Mouse (Mus musculus) adrenal gland, adult 18-20 months (tissue): ENCODE data around the gene Vmn2r57. TPM values are rescaled to one million over a fixed set of nuclear protein-coding genes. Genes with fewer than 3 reads are reported as not detected.
"Not testable (repeated sequence)": the region's sequence is repeated elsewhere in the genome, so short reads cannot be mapped to it uniquely, and the experiment has no call there.

ENCODE experiments used
- DNase-seq, 2 experiments: peaks; one replicate each; pipeline ENCODE4 v3.0.0; 2021 to 2022; ENCODE audit warnings: low spot score in 2 of 2
- long read RNA-seq, 2 experiments: library from polyadenylated mRNA; stranded (forward); transcript quantifications; one replicate each; pipeline ENCODE4 v2.0.0; 2021
- total RNA-seq, 2 experiments: library from RNA; stranded (reverse); gene quantifications; 1 replicate in 1 of 2; 2 replicates in 1 of 2; pipeline ENCODE4 v1.2.3; 2021

Vmn2r57 gene
- under 1 TPM; 0.19 to 0.23 TPM for total RNA-seq
- long read RNA-seq, experiment 1, result 0 reads
- long read RNA-seq, experiment 2, result 0 reads

DNA sequence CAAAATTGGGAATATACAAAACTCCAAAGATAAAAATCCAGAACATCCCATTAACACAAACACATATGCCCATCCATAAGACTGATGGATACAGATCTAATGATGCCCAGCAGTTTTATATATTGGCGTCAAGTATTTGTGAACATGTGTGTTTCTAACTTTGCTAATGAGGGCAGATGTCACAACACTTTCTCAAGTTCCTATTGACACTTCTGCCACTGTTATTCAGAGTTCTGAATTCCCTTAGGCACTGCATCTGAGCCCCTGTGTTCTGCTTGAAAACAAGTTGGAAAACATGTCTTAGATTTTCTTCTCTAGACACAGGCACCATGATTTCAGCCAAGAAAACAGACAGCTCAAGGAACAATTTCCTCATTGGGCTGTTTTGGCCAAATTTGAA, at the start of gene Vmn2r57:
Vmn2r57 (minus strand) TSS at position 101 of the 400 bp plus-strand sequence.
- DNase-seq, result not testable (repeated sequence)

DNA sequence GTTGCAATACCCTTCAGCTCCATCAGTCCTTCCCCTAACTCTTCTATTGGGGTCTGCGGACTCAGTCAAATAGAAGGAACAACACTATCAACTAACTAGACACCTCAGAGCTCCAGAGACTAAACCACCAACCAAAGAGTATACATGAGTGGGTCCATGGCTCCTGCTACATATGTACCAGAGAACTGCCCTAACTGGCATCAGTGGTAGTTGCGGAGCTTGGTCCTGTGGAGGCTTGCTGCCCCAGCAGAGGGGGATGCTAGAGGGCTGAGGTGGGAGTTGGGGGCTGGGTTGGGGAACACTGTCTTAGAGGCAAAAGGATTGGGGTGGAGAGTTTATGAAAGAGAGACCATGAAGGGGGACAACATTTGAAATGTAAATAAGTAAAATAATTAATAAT, 49.4 kb upstream of the Vmn2r57 start:
- DNase-seq, result no peak

DNA sequence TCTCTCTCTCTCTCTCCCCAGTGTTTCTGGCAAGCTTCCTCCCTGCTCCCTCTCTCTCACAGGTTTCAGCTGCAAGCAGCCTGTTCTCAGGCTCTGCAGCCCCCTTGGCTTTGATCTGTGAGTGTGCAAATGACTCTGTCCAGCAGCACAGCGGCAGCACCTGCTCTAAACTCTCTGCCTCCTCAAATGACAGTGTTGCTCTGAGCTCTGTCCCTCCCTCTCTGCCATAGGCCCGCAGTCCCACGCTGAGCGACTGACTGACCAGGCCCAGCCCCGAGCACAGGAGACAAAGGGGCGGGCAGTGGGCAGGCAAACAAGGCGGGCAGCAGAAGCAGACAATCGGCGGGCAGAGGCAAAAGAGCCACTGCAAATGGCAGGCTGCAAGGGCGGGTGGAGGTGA, 3.4 kb upstream of the Vmn2r57 start:
- DNase-seq, result no peak

DNA sequence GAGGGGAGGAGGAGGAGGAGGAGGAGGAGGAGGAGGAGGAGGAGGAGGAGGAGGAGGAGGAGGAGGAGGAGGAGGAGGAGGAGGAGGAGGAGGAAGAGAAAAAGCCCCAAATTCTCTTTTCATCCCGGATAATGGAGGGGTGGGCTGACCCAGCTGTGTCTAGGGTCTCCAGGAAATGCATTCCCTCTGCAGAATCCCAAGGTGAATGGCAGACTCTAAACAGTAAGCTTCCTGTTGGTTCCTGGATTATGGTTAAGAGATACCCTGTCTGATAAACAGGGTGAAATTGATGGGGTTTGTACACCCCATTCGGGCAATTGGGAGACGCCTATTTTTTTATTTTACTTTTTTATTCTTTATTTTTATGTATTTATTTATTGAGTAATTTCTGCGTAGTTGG, 54.4 kb downstream of the Vmn2r57 start:
- no peak for DNase-seq

DNA sequence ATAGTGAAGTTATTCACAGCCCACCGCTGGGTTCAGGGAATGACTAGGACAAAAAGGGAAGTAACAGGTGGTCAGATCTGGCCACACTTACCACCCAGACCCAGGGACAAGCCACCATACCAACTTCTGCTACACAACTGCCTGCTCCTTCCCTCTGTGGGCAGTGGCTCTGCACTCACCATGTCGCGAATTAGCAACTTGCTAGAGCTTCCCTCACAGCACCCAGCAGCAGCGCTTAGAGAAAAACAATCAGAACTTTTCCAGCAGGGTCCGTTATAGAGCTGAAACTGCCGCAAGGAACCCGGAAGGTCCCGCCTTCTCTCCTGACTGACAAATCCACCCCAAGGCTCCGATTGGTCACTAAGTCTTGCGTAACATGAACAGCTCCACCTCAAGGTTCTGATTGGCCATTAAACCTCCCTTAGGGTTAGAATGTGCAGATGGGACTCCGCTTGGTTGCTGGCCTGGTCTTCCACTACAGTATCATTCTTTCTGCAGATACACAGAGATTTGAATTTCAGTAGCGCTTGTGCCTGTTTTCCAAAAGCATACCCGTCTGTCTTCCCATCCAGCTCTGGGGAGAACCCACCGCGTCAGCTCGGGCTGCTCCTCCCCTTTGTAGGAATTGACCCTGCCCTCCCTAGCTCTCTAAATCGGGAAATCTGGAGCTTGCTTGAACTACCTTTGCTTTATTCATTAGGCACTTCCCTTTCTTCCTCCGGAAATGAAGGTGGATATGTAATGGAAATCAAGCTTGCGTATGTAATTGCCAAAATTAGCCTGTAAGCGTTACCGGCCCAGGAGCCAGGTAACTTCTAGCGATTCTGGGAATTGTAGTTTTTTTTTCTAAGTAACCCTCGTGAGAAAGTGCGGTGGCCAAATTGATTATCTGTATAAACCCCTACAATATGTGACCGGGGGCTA, 55.2 kb downstream of the Vmn2r57 start, which contains the start of gene AI987944:
AI987944 (minus strand) TSS at position 332 of the 924 bp plus-strand sequence.
- DNase-seq, result peak; percentile 52 to 70

Other genes starting within 250 kb of the Vmn2r57 start
- gene AI987944, start 55.3 kb downstream of the Vmn2r57 start, total RNA-seq, result 10 to 100 TPM; 11.5 to 12.4 TPM
- gene Gm20449, start 50.7 kb upstream of the Vmn2r57 start, total RNA-seq, result under 1 TPM; 0.10 to 0.13 TPM
- 1 to 10 TPM; 6.7 to 7.5 TPM for gene AW146154, start 51.2 kb upstream of the Vmn2r57 start, total RNA-seq
- gene Gm6871, start 125.0 kb upstream of the Vmn2r57 start, total RNA-seq, result not detected
- gene 2610021A01Rik, start 150.5 kb upstream of the Vmn2r57 start, total RNA-seq, result 10 to 100 TPM; 13.1 to 15.4 TPM
- gene Zfp788, start 184.5 kb upstream of the Vmn2r57 start, total RNA-seq, result 10 to 100 TPM; 10.4 to 10.8 TPM